In genomic region chr2:145905156-145905555, GRCm38 (mm10) we compare ENCODE assay signal across 11 mouse cellular contexts. TPM values are rescaled to one million over a fixed set of nuclear protein-coding genes. Genes with fewer than 3 reads are reported as not detected.
DNase-seq lines count a peak whose midpoint lies in the region; ATAC-seq and TF ChIP-seq lines count a peak whose summit lies in the region.
"Had no signal": no experiment of that assay in that cellular context is flagged by ENCODE, and none has a peak within 500 bp of the region (broad histone marks: within the 10 kb centered on the region; RNA-seq: fewer than 3 reads in every experiment).

No protein-coding gene starts in this region.

- H3K4me1 ChIP-seq in hindbrain, embryonic 10.5 days (replicated peaks) = peaks cover 21% of the 10 kb centered on the region
- peaks cover 19% of the 10 kb centered on the region for H3K4me1 ChIP-seq in hindbrain, embryonic 13.5 days (replicated peaks)
- peaks cover 3% of the 10 kb centered on the region; the same call in 1 of the 2 replicates for H3K4me1 ChIP-seq in testis, adult 2 months (ENCODE audit: control insufficient read depth, insufficient read depth, low read length)
- H3K4me1 ChIP-seq in embryonic fibroblast, embryonic 13.5 days (ENCODE audit: control insufficient read depth, insufficient read depth, low read length) = peaks cover 4% of the 10 kb centered on the region

- peak overlapping the region; percentile 18; the same call in 1 of the 2 replicates for H3K4me3 ChIP-seq in hindbrain, embryonic 10.5 days
- no peak overlapping the region for H3K4me3 ChIP-seq in hindbrain, embryonic 13.5 days
- peak overlapping the region; percentile 38 for H3K4me3 ChIP-seq in testis, adult 2 months (ENCODE audit: control insufficient read depth, low read depth, low read length)
- no peak overlapping the region for H3K4me3 ChIP-seq in embryonic fibroblast, embryonic 13.5 days (ENCODE audit: insufficient read depth, low read length)

- H3K36me3 ChIP-seq in hindbrain, embryonic 10.5 days = peaks cover 48% of the 10 kb centered on the region
- peaks cover 18% of the 10 kb centered on the region for H3K36me3 ChIP-seq in hindbrain, embryonic 13.5 days
- H3K36me3 ChIP-seq in testis, adult 2 months (ENCODE audit: control insufficient read depth, insufficient read depth, low read length) = peaks cover 1% of the 10 kb centered on the region; the same call in 1 of the 2 replicates

- H3K27me3 ChIP-seq in hindbrain, embryonic 10.5 days (ENCODE audit: insufficient read depth, poor library complexity, severe bottlenecking) = no peaks in the 10 kb centered on the region
- H3K27me3 ChIP-seq in hindbrain, embryonic 13.5 days = no peaks in the 10 kb centered on the region
- H3K27me3 ChIP-seq in testis, adult 2 months (ENCODE audit: control insufficient read depth, insufficient read depth, low read length) = no peaks in the 10 kb centered on the region
- H3K27me3 ChIP-seq: embryonic facial prominence, embryonic 12.5 days had no signal

- no peak for ATAC-seq in hindbrain, embryonic 13.5 days (ENCODE audit: low FRiP score)

- intact Hi-C loops in left cerebral cortex, postnatal 25 days (cut with DNase I) = no loop called here

- H3K9me3 ChIP-seq in hindbrain, embryonic 10.5 days = no peaks in the 10 kb centered on the region
- no peaks in the 10 kb centered on the region for H3K9me3 ChIP-seq in hindbrain, embryonic 13.5 days
- H3K9me3 ChIP-seq: embryonic facial prominence, embryonic 12.5 days had no signal

- H3K4me2 ChIP-seq in hindbrain, embryonic 13.5 days = no peak overlapping the region

- no peak for TF ChIP-seq POLR2A in testis, adult 2 months (IDR thresholded peaks at IDR 0.05; ENCODE audit: control insufficient read depth, low read depth, low read length)
- TF ChIP-seq POLR2A in embryonic fibroblast, embryonic 13.5 days (IDR thresholded peaks at IDR 0.05; ENCODE audit: low read depth, low read length) = 0 out of 2 replicates have a peak, but pooled peaks have one; percentile 17

- no peak overlapping the region for H3K9ac ChIP-seq in hindbrain, embryonic 13.5 days

- WGBS in hindbrain, embryonic 10.5 days = 88% methylated on average over 6 of the region's 6 CpGs
- WGBS in hindbrain, embryonic 13.5 days = 84% methylated on average over 6 of the region's 6 CpGs

- DNase-seq in hindbrain, embryonic 10.5 days (ENCODE audit: low spot score) = no peak
- DNase-seq in testis, postnatal 10 days (ENCODE audit: low spot score) = no peak
- no peak for DNase-seq in urinary bladder, adult 2 months (ENCODE audit: low spot score)
- no peak for DNase-seq in left cerebral cortex, postnatal 25 days (ENCODE audit: low spot score in 2 of 2)
- DNase-seq: cerebellum, adult 8-10 months; right cerebral cortex, postnatal 4 days; thymus, adult 18-20 months had no signal

- no peak for TF ChIP-seq CTCF in testis, adult 2 months (IDR thresholded peaks at IDR 0.05; ENCODE audit: control insufficient read depth, insufficient read depth, insufficient replicate concordance, low read depth, low read length)
- TF ChIP-seq CTCF in embryonic fibroblast, embryonic 13.5 days (IDR thresholded peaks at IDR 0.05; ENCODE audit: borderline replicate concordance, insufficient read depth, low read length) = no peak

- no peak overlapping the region for H3K27ac ChIP-seq in hindbrain, embryonic 10.5 days
- no peak overlapping the region for H3K27ac ChIP-seq in hindbrain, embryonic 13.5 days
- no peak overlapping the region for H3K27ac ChIP-seq in testis, adult 2 months (ENCODE audit: control insufficient read depth, insufficient read depth, low read depth, low read length)
- no peak overlapping the region for H3K27ac ChIP-seq in embryonic fibroblast, embryonic 13.5 days (ENCODE audit: insufficient read depth, low read length)
- H3K27ac ChIP-seq: embryonic facial prominence, embryonic 12.5 days had no signal

RNA-seq across cellular contexts. Expression of gene Naa20, which starts 3.3 kb away (rescaled TPM):
- 136 and 149 TPM in 2 replicates for polyA plus RNA-seq in hindbrain, embryonic 10.5 days (2016; fragmentation: Nextera tagmentation; extraction: Ambion mirVana)
- polyA plus RNA-seq in hindbrain, embryonic 13.5 days (2015; fragmentation: Nextera tagmentation; extraction: Ambion mirVana) = 118 and 121 TPM in 2 replicates
- 27.0 and 32.1 TPM in 2 replicates for polyA plus RNA-seq in testis, adult 2 months (2012; rRNA removed)
- polyA plus RNA-seq in embryonic fibroblast, embryonic 13.5 days (2011; ENCODE audit: insufficient read length, low read depth, missing spikeins) = 107 and 122 TPM in 2 replicates
- 61.3 and 78.9 TPM in 2 replicates for polyA plus RNA-seq in urinary bladder, adult 2 months (2012; rRNA removed)
- 10 to 100 TPM; 75.0 to 82.0 TPM for total RNA-seq in left cerebral cortex, postnatal 25 days (2021)

RNA-seq across cellular contexts. Expression of gene Cfap61, which starts 29.4 kb away (rescaled TPM):
- 2.2 and 5.0 TPM in 2 replicates for polyA plus RNA-seq in hindbrain, embryonic 10.5 days (2016; fragmentation: Nextera tagmentation; extraction: Ambion mirVana)
- 2.1 and 3.8 TPM in 2 replicates for polyA plus RNA-seq in hindbrain, embryonic 13.5 days (2015; fragmentation: Nextera tagmentation; extraction: Ambion mirVana)
- polyA plus RNA-seq in testis, adult 2 months (2012; rRNA removed) = 78.8 and 83.5 TPM in 2 replicates
- polyA plus RNA-seq in embryonic fibroblast, embryonic 13.5 days (2011; ENCODE audit: insufficient read length, low read depth, missing spikeins) = 0.33 and 0.60 TPM in 2 replicates
- polyA plus RNA-seq in urinary bladder, adult 2 months (2012; rRNA removed) = 0.09 TPM in 1 of 2 replicates, not detected in the other
- total RNA-seq in left cerebral cortex, postnatal 25 days (2021) = 1 to 10 TPM; 3.2 to 4.1 TPM

RNA-seq across cellular contexts. Expression of gene Crnkl1, which starts 29.7 kb away (rescaled TPM):
- polyA plus RNA-seq in hindbrain, embryonic 10.5 days (2016; fragmentation: Nextera tagmentation; extraction: Ambion mirVana) = 26.7 and 33.6 TPM in 2 replicates
- polyA plus RNA-seq in hindbrain, embryonic 13.5 days (2015; fragmentation: Nextera tagmentation; extraction: Ambion mirVana) = 30.2 and 30.5 TPM in 2 replicates
- 8.3 and 17.1 TPM in 2 replicates for polyA plus RNA-seq in testis, adult 2 months (2012; rRNA removed)
- 23.7 and 24.9 TPM in 2 replicates for polyA plus RNA-seq in embryonic fibroblast, embryonic 13.5 days (2011; ENCODE audit: insufficient read length, low read depth, missing spikeins)
- 12.9 and 13.5 TPM in 2 replicates for polyA plus RNA-seq in urinary bladder, adult 2 months (2012; rRNA removed)
- 10 to 100 TPM; 19.5 to 20.2 TPM for total RNA-seq in left cerebral cortex, postnatal 25 days (2021)

Comparison
In these comparisons a context has a peak if more than half of its experiments do, and no peak if none do; other contexts are left out.
1. H3K4me3 ChIP-seq: peak in hindbrain, embryonic 10.5 days (single experiment) and testis, adult 2 months (single experiment); none in hindbrain, embryonic 13.5 days (single experiment) and embryonic fibroblast, embryonic 13.5 days (single experiment).
2. RNA of gene Cfap61, which starts 29.4 kb away (polyA plus RNA-seq): 78.8 to 83.5 TPM in testis, adult 2 months; 2.2 to 5.0 TPM in hindbrain, embryonic 10.5 days, 2.1 to 3.8 TPM in hindbrain, embryonic 13.5 days, 0.33 to 0.60 TPM in embryonic fibroblast, embryonic 13.5 days and 0.09 TPM in urinary bladder, adult 2 months; every median in the first group is over 10 times any median in the second.